Mouse (Mus musculus) intestine, postnatal 0 days (tissue): ENCODE measurements around the gene Adamts16. TPM values are rescaled to one million over a fixed set of nuclear protein-coding genes. Genes with fewer than 3 reads are reported as not detected.
"Not testable (repeated sequence)": the region's sequence is repeated elsewhere in the genome, so short reads cannot be mapped to it uniquely, and the experiment has no call there.

Experiments
- ATAC-seq: fragments of 200-750 bp; cut with Nextera tagmentation; 2 replicates; pipeline ENCODE4 v1.8.0; 2017; ENCODE audit warnings: mild to moderate bottlenecking, moderate TSS enrichment, moderate library complexity
- H3K27ac ChIP-seq: fragments of 300-500 bp; sonication (generic); 2 replicates; pipeline ENCODE4 v1.5.1; 2014; ENCODE audit warnings: mild to moderate bottlenecking, low read depth, low read length, moderate library complexity
- H3K27me3 ChIP-seq: fragments of 300-500 bp; sonication (generic); replicated peaks from 2 replicates; pipeline ENCODE4 v1.6.1; 2014; ENCODE audit warnings: low read length, mixed read lengths; ENCODE audit not compliant: control insufficient read depth, insufficient read depth
- H3K36me3 ChIP-seq: fragments of 300-500 bp; sonication (generic); 2 replicates; pipeline ENCODE4 v1.6.1; 2014; ENCODE audit warnings: mild to moderate bottlenecking, moderate library complexity; ENCODE audit not compliant: control insufficient read depth, insufficient read depth
- H3K4me1 ChIP-seq: fragments of 300-500 bp; sonication (generic); replicated peaks from 2 replicates; pipeline ENCODE4 v1.6.1; 2014; ENCODE audit warnings: antibody characterized with exemption, low read length, mixed read lengths; ENCODE audit not compliant: control insufficient read depth, insufficient read depth
- H3K4me2 ChIP-seq: fragments of 300-500 bp; sonication (generic); replicated peaks from 2 replicates; pipeline ENCODE4 v1.6.1; 2014; ENCODE audit warnings: low read depth, mild to moderate bottlenecking, moderate library complexity
- H3K4me3 ChIP-seq: fragments of 300-500 bp; sonication (generic); 2 replicates; pipeline ENCODE4 v1.5.1; 2014; ENCODE audit warnings: low read depth, low read length
- H3K9ac ChIP-seq: fragments of 300-500 bp; sonication (generic); 2 replicates; pipeline ENCODE4 v1.6.1; 2014; ENCODE audit warnings: mild to moderate bottlenecking, low read depth, low read length
- H3K9me3 ChIP-seq: fragments of 300-500 bp; sonication (generic); 2 replicates; pipeline ENCODE4 v1.6.1; 2016; ENCODE audit warnings: mixed run types; ENCODE audit not compliant: control insufficient read depth
- CTCF ChIP-seq: sonication (generic); IDR thresholded peaks from 2 replicates; pipeline ENCODE4 v1.5.1; 2016; ENCODE audit warnings: low read depth, mild to moderate bottlenecking, control low read depth, antibody characterized with exemption, moderate library complexity
- WGBS: fragments of 180-500 bp; shearing (Covaris S2); extraction: QIAGEN DNeasy Blood & Tissue Kit; methylation state at CpG from one replicate; pipeline ENCODE4 v1.1.7; 2014; 5-methylcytosine and 5-hydroxymethylcytosine counted together
- polyA plus RNA-seq: library from polyadenylated mRNA; unstranded; fragments of >200 nt; fragmentation: Nextera tagmentation; extraction: Ambion mirVana; gene quantifications from 2 replicates; pipeline ENCODE4 v1.2.1, GENCODE M21; 2015

Adamts16 gene
- polyA plus RNA-seq: 0.07 and 0.20 TPM in 2 replicates

DNA sequence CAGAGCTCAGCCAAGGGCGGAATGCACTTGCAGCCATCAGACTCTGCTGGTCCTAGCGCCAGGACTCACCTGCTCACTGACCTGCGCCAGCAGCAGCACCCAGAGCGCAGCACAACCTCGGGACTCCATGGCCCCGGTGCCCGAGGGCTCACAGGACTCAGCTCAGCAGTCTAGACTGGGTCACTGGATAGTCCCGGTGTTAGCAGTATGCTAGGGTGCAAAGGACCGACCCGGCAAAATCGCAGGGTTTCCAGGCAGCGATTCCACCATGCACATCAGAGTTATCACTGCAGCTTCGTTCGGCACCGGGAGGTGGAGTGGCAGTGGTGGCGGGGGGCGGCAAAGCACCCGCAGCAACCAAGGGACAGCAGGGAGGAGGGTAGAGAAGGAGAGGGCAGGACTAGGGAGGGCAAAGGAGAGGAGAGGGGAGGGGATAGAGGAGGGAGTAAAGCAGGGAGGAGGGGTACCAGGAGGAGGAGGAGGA is at the start of gene Adamts16:
Gene Adamts16 (minus strand): TSS at position 391 of the 484 bp plus-strand sequence.
- 0 out of 2 replicates have a peak within 1 kb of the TSS, but pooled peaks have one; percentile 14 for H3K4me3 ChIP-seq
- H3K36me3 ChIP-seq: no peaks in the 10 kb centered on the region
- no peak within 1 kb of the TSS for H3K9ac ChIP-seq
- no peak within 1 kb of the TSS for H3K27ac ChIP-seq
- ATAC-seq: 0 out of 2 replicates have a peak, but pooled peaks have one; percentile 8
- WGBS: 3% methylated on average over 18 of the region's 18 CpGs
- TF ChIP-seq CTCF: peak; percentile 33; the same call in 1 of the 2 replicates
- H3K4me2 ChIP-seq: peak within 1 kb of the TSS; percentile 58
- H3K27me3 ChIP-seq: peaks cover 17% of the 10 kb centered on the region
- no peaks in the 10 kb centered on the region for H3K4me1 ChIP-seq
- H3K9me3 ChIP-seq: no peaks in the 10 kb centered on the region

- Histone ChIP-seq H3K4me2 (no peak overlapping the region), H3K9ac (no peak overlapping the region), H3K27me3 (no peaks in the 10 kb centered on the region), H3K36me3 (no peaks in the 10 kb centered on the region), H3K27ac (no peak overlapping the region), H3K9me3 (no peaks in the 10 kb centered on the region), H3K4me1 (no peaks in the 10 kb centered on the region), H3K4me3 (no peak overlapping the region)
- WGBS: 82% methylated on average over 1 of the region's 1 CpGs
- TF ChIP-seq CTCF: no peak
- ATAC-seq: no peak
These were observed 45.5 kb upstream of the Adamts16 start for GRCm38 (mm10) chr13:70887136-70887535.

- H3K9ac ChIP-seq: no peak overlapping the region
- no peaks in the 10 kb centered on the region for H3K27me3 ChIP-seq
- no peaks in the 10 kb centered on the region for H3K4me1 ChIP-seq
- no peak overlapping the region for H3K4me3 ChIP-seq
- H3K36me3 ChIP-seq: no peaks in the 10 kb centered on the region
- TF ChIP-seq CTCF: no peak
- H3K4me2 ChIP-seq: no peak overlapping the region
- H3K27ac ChIP-seq: no peak overlapping the region
- ATAC-seq: no peak
- no peaks in the 10 kb centered on the region for H3K9me3 ChIP-seq
- WGBS: 74% methylated on average over 2 of the region's 2 CpGs
These were observed 43.4 kb upstream of the Adamts16 start for GRCm38 (mm10) chr13:70885006-70885405.

GRCm38 (mm10) chr13:70883891-70884890 is 42.6 kb upstream of the Adamts16 start:
- Histone ChIP-seq H3K9ac (no peak overlapping the region), H3K36me3 (no peaks in the 10 kb centered on the region), H3K27ac (no peak overlapping the region), H3K27me3 (no peaks in the 10 kb centered on the region), H3K4me1 (no peaks in the 10 kb centered on the region), H3K4me2 (peak overlapping the region; percentile 13; the same call in 1 of the 2 replicates), H3K9me3 (no peaks in the 10 kb centered on the region), H3K4me3 (no peak overlapping the region)
- WGBS: 47% methylated on average over 12 of the region's 12 CpGs
- TF ChIP-seq CTCF: no peak
- ATAC-seq: no peak

GRCm38 (mm10) chr13:70879971-70880370 is 38.4 kb upstream of the Adamts16 start:
- H3K4me2 ChIP-seq, H3K4me1 ChIP-seq, H3K9ac ChIP-seq, H3K9me3 ChIP-seq, H3K27me3 ChIP-seq, H3K36me3 ChIP-seq, H3K27ac ChIP-seq, H3K4me3 ChIP-seq: not testable (repeated sequence)
- ATAC-seq: peak; percentile 49; the same call in 1 of the 2 replicates
- WGBS: 37% methylated on average over 2 of the region's 2 CpGs

DNA sequence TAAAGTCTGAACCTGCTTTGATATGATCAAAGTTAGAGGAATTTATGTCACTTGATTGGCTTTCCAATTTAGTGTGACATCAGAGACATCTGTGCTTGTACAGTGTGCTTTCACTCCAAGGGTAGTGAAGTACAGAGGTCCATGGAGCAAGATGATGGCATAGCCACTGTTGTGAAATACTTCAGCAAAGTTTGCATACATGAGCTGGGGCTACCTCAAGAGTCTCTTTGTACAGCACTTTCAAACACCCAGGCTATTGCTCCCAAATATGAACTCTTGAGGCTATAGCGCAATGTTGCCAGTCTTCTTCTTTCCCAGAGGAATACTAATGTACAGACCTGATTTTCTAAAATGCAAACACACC is 35.9 kb upstream of the Adamts16 start:
- ATAC-seq: no peak
- no peaks in the 10 kb centered on the region for H3K9me3 ChIP-seq
- H3K9ac ChIP-seq: no peak overlapping the region
- H3K27me3 ChIP-seq: no peaks in the 10 kb centered on the region
- no peak overlapping the region for H3K4me3 ChIP-seq
- no peak overlapping the region for H3K27ac ChIP-seq
- 100% methylated on average over 1 of the region's 1 CpGs for whole genome bisulfite sequencing
- H3K4me1 ChIP-seq: no peaks in the 10 kb centered on the region
- TF ChIP-seq CTCF: no peak
- no peak overlapping the region for H3K4me2 ChIP-seq
- H3K36me3 ChIP-seq: no peaks in the 10 kb centered on the region
